ENCODE assay signal across 20 mouse cellular contexts in the genomic region with DNA sequence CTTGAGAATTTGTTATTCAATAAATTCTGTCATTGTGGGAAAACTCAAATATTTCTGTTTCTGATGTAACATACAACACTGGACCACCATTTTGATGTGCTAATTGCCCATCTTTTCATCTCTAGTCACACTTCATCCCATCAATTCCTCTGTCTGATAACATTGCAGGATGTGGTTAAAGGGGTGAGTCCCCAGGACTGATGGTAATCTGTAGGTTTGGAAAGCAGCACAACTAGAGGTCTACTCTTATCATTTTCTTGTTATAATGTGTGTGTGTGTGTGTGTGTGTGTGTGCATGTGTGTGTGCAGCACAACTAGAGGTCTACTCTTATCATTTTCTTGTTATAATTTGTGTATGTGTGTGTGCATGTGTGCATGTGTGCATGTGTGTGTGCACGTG.
DNase-seq lines count a peak whose midpoint lies in the region; ATAC-seq and TF ChIP-seq lines count a peak whose summit lies in the region.
"Had no signal": no experiment of that assay in that cellular context is flagged by ENCODE, and none has a peak within 500 bp of the region (broad histone marks: within the 10 kb centered on the region; RNA-seq: fewer than 3 reads in every experiment).

No protein-coding gene starts in this region.

- H3K4me3 ChIP-seq in limb, embryonic 11.5 days (ENCODE audit: low read depth, low read length): no peak overlapping the region
- no peak overlapping the region for H3K4me3 ChIP-seq in limb, embryonic 10.5 days
- H3K4me3 ChIP-seq in MEL (ENCODE audit: control insufficient read depth in 1 of 2, insufficient read depth in 1 of 2, low read depth in 2 of 2, low read length in 2 of 2): no peak overlapping the region

- peak; percentile 9 for DNase-seq in limb, embryonic 11.5 days (ENCODE audit: low spot score)
- DNase-seq in limb, embryonic 10.5 days (ENCODE audit: low spot score): no peak
- DNase-seq in MEL (ENCODE audit: low read depth, low spot score): peak; percentile 35
- no peak for DNase-seq in adrenal gland, adult 2 months
- DNase-seq: adrenal gland, adult 8-10 months; adrenal gland, postnatal 10 days; adrenal gland, postnatal 14 days; adrenal gland, postnatal 25 days; adrenal gland, postnatal 36 days; B cell, adult 2 months; cerebellum, adult 11 months; cerebellum, adult 11-12 months; cerebellum, adult 18-20 months; cerebellum, adult 2 months; cerebellum, adult 8-10 months had no signal

- H3K36me3 ChIP-seq in limb, embryonic 11.5 days (ENCODE audit: control insufficient read depth, insufficient read depth, low read length): no peaks in the 10 kb centered on the region
- H3K36me3 ChIP-seq in limb, embryonic 10.5 days: no peaks in the 10 kb centered on the region
- peaks cover 0 to 22% of the 10 kb centered on the region in 2 experiments; a peak in 2 of 4 replicates for H3K36me3 ChIP-seq in MEL (ENCODE audit: control insufficient read depth in 1 of 2, insufficient read depth in 2 of 2, low read length in 2 of 2)
- H3K36me3 ChIP-seq: G1E had no signal

- no peaks in the 10 kb centered on the region for H3K27me3 ChIP-seq in limb, embryonic 11.5 days (ENCODE audit: control insufficient read depth, insufficient read depth, low read length)
- no peaks in the 10 kb centered on the region for H3K27me3 ChIP-seq in limb, embryonic 10.5 days (ENCODE audit: low read depth, poor library complexity, severe bottlenecking)
- H3K27me3 ChIP-seq in MEL (ENCODE audit: control insufficient read depth in 1 of 2, insufficient read depth in 2 of 2, low read length in 2 of 2): no peaks in the 10 kb centered on the region
- H3K27me3 ChIP-seq: CH12.LX had no signal

- peak; percentile 74 for TF ChIP-seq EP300 in MEL (IDR thresholded peaks at IDR 0.05; ENCODE audit: low read depth in 1 of 2, low read length in 2 of 2)

- H3K4me2 ChIP-seq in limb, embryonic 11.5 days (ENCODE audit: low read depth, severe bottlenecking): no peak overlapping the region

- ATAC-seq in limb, embryonic 11.5 days (ENCODE audit: insufficient number of reproducible peaks, low FRiP score, low TSS enrichment, low read depth): no peak
- ATAC-seq: activated CD4-positive, CD25-positive, alpha-beta regulatory T cell, adult 4 months; CD4-positive, CD25-positive, alpha-beta regulatory T cell, adult 4 months; Patski had no signal

- no peak for TF ChIP-seq CTCF in MEL (IDR thresholded peaks at IDR 0.05 in 2 of 3, conservative IDR thresholded peaks at IDR 0.05 in 1 of 3; ENCODE audit: control insufficient read depth in 1 of 3, insufficient read depth in 1 of 3, low read depth in 2 of 3, low read length in 3 of 3, poor library complexity in 1 of 3, severe bottlenecking in 1 of 3)

- H3K9ac ChIP-seq in limb, embryonic 11.5 days (ENCODE audit: low read length): no peak overlapping the region
- H3K9ac ChIP-seq in MEL (ENCODE audit: control insufficient read depth, low read depth, low read length, poor library complexity, severe bottlenecking): no peak overlapping the region

- no peaks in the 10 kb centered on the region for H3K9me3 ChIP-seq in limb, embryonic 11.5 days (ENCODE audit: control insufficient read depth, low read length)
- no peaks in the 10 kb centered on the region for H3K9me3 ChIP-seq in limb, embryonic 10.5 days (replicated peaks)
- H3K9me3 ChIP-seq in MEL (replicated peaks; ENCODE audit: insufficient read depth, low read length): no peaks in the 10 kb centered on the region
- H3K9me3 ChIP-seq: G1E had no signal

- H3K27ac ChIP-seq in limb, embryonic 11.5 days (replicated peaks; ENCODE audit: low read depth, low read length): no peak overlapping the region
- H3K27ac ChIP-seq in limb, embryonic 10.5 days: no peak overlapping the region
- no peak overlapping the region for H3K27ac ChIP-seq in MEL (ENCODE audit: control insufficient read depth, low read depth, low read length)

- no peak for TF ChIP-seq RAD21 in MEL (IDR thresholded peaks at IDR 0.05; ENCODE audit: low read depth, low read length)

- no peaks in the 10 kb centered on the region for H3K79me2 ChIP-seq in MEL (ENCODE audit: control insufficient read depth, insufficient read depth, low read length, poor library complexity)

- H3K4me1 ChIP-seq in limb, embryonic 11.5 days (ENCODE audit: control insufficient read depth, insufficient read depth, low read length): no peaks in the 10 kb centered on the region
- H3K4me1 ChIP-seq in limb, embryonic 10.5 days: peaks cover 6% of the 10 kb centered on the region; the same call in 1 of the 2 replicates
- H3K4me1 ChIP-seq in MEL (ENCODE audit: control insufficient read depth in 1 of 2, insufficient read depth in 2 of 2, low read length in 2 of 2): peaks cover 8 to 16% of the 10 kb centered on the region in 2 experiments; a peak in 3 of 4 replicates

- no peak for TF ChIP-seq POLR2A in MEL (IDR thresholded peaks at IDR 0.05; ENCODE audit: control insufficient read depth in 1 of 2, insufficient read depth in 1 of 2, low read depth in 1 of 2, low read length in 2 of 2, poor library complexity in 1 of 2)

- WGBS in limb, embryonic 11.5 days: 89% methylated on average over 1 of the region's 1 CpGs
- WGBS in limb, embryonic 10.5 days: 93% methylated on average over 1 of the region's 1 CpGs

TF ChIP-seq in MEL, 35 proteins besides CTCF, POLR2A, EP300 and RAD21:
- peak; percentile 69; the same call in 1 of the 2 replicates for TF ChIP-seq TCF12 (IDR thresholded peaks at IDR 0.05; ENCODE audit: low read depth, low read length)
- no peak for TF ChIP-seq ZC3H11A (IDR thresholded peaks at IDR 0.05; ENCODE audit: low read depth, low read length)
- TF ChIP-seq BHLHE40 (IDR thresholded peaks at IDR 0.05; ENCODE audit: borderline replicate concordance, low read depth, low read length): peak; percentile 69; the same call in 1 of the 2 replicates
- TF ChIP-seq MXI1 (IDR thresholded peaks at IDR 0.05; ENCODE audit: low read depth, low read length): peak; percentile 44; the same call in 1 of the 2 replicates
- peak; percentile 82 for TF ChIP-seq ETS1 (IDR thresholded peaks at IDR 0.05; ENCODE audit: low read depth, low read length)
- no peak for TF ChIP-seq POLR2AphosphoS5 (IDR thresholded peaks at IDR 0.05; ENCODE audit: borderline replicate concordance, low read depth, low read length)
- peak; percentile 67 for TF ChIP-seq GATA1 (IDR thresholded peaks at IDR 0.05; ENCODE audit: low read depth, low read length)

Comparison
In these comparisons a context has a peak if more than half of its experiments do, and no peak if none do; other contexts are left out.
1. DNase-seq: peak in limb, embryonic 11.5 days (single experiment) and MEL (single experiment); none in limb, embryonic 10.5 days (single experiment) and adrenal gland, adult 2 months (single experiment).